Mouse (Mus musculus): Measurements from ENCODE around the gene S100b.

GRCm38 (mm10) chr10:76245106-76245505, 8.5 kb upstream of the S100b start:
- TF ChIP-seq CTCF (IDR thresholded peaks at IDR 0.05; ENCODE audit: borderline replicate concordance, insufficient read depth, low read length) (no peak), POLR2A (IDR thresholded peaks at IDR 0.05; ENCODE audit: low read depth, low read length) (no peak)

Measured in embryonic fibroblast, embryonic 13.5 days (primary cell).